Mouse (Mus musculus): ENCODE results near the gene Aire. TPM values are rescaled to one million over a fixed set of nuclear protein-coding genes. Genes with fewer than 3 reads are reported as not detected.
"Not testable (repeated sequence)": the region's sequence is repeated elsewhere in the genome, so short reads cannot be mapped to it uniquely, and the experiment has no call there.

The Aire gene
- polyA plus RNA-seq, 1 experiment from 2014 or later = 0.27 TPM

DNA sequence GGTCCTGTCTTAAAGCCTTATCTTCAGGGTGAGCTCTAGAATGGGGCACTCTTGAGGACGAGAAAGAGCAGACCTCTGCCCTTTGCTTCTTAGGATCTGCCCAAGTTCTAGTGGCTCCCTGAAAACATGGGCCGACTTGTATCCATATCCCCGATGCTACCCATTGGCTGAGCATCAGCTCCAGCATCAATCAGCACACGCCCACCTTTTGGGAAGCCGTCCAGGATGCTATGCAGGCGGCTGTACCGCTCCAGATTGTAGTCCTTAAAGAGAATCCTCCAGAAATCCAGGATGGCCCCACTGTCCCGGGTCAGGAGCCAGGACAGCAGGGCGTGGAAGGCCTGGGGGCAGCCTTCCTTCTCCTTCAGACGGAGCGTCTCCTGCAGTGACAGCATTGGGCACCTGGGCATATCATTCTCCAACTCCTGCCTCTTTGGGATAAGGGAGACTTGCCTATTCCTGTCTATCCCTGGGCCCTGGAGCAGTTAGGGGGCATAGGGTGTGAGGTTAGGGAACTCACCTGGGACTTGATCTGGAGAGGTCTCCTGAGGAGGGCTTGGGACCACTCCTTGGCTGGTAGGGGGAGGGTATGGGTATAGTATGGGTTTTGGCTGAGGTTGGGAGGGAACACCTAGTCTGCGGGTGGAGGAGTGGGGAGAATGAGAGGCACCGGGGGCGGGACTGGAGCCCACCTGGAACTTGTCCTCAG, 559 bp downstream of the Aire start:
- H3K4me3 ChIP-seq (ENCODE audit: low read depth, low read length) = peak overlapping the region; percentile 4; the same call in 1 of the 2 replicates
- H3K27me3 ChIP-seq (ENCODE audit: control insufficient read depth, insufficient read depth, low read length) = no peaks in the 10 kb centered on the region
- ATAC-seq (ENCODE audit: insufficient number of reproducible peaks, insufficient read depth, low FRiP score, low read depth) = no peak
- no peak overlapping the region for H3K9ac ChIP-seq (replicated peaks; ENCODE audit: low read depth, low read length)
- no peaks in the 10 kb centered on the region for H3K9me3 ChIP-seq (ENCODE audit: control insufficient read depth, low read depth, low read length)
- H3K4me2 ChIP-seq (replicated peaks; ENCODE audit: low read depth, low read length) = peak overlapping the region; percentile 41
- H3K36me3 ChIP-seq (ENCODE audit: control insufficient read depth, insufficient read depth, low read length) = no peaks in the 10 kb centered on the region
- no peak overlapping the region for H3K27ac ChIP-seq (ENCODE audit: low read length)
- no peaks in the 10 kb centered on the region for H3K4me1 ChIP-seq (ENCODE audit: control insufficient read depth, insufficient read depth, low read length)
- 55% methylated on average over 14 of the region's 14 CpGs for WGBS

DNA sequence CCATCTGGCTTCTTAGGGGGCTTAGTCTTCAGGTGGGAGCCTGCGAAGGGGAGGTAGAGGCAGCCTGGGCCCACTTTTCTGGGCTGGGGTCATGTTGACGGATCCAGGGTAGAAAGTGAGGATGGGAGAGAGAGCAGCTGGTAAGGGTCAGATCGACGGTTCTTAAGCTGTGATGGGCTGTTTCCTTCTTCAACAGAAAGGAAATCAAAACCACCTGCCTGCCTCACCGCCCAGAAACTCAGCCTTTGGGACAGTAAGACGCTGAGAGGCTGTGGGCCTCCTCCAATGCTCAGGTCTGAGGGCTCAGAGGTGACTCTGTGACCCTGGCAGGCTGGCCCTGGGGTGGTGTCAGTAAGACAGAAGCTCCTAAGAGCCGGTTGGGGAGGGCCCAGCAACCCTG, 1.3 kb downstream of the Aire start:
- Histone ChIP-seq H3K27ac (ENCODE audit: low read length) (no peak overlapping the region), H3K36me3 (ENCODE audit: control insufficient read depth, insufficient read depth, low read length) (no peaks in the 10 kb centered on the region), H3K4me3 (ENCODE audit: low read depth, low read length) (no peak overlapping the region), H3K9me3 (ENCODE audit: control insufficient read depth, low read depth, low read length) (no peaks in the 10 kb centered on the region), H3K4me2 (replicated peaks; ENCODE audit: low read depth, low read length) (no peak overlapping the region), H3K27me3 (ENCODE audit: control insufficient read depth, insufficient read depth, low read length) (no peaks in the 10 kb centered on the region), H3K4me1 (ENCODE audit: control insufficient read depth, insufficient read depth, low read length) (no peaks in the 10 kb centered on the region), H3K9ac (replicated peaks; ENCODE audit: low read depth, low read length) (no peak overlapping the region)
- no peak for ATAC-seq (ENCODE audit: insufficient number of reproducible peaks, insufficient read depth, low FRiP score, low read depth)
- 59% methylated on average over 7 of the region's 7 CpGs for whole genome bisulfite sequencing

DNA sequence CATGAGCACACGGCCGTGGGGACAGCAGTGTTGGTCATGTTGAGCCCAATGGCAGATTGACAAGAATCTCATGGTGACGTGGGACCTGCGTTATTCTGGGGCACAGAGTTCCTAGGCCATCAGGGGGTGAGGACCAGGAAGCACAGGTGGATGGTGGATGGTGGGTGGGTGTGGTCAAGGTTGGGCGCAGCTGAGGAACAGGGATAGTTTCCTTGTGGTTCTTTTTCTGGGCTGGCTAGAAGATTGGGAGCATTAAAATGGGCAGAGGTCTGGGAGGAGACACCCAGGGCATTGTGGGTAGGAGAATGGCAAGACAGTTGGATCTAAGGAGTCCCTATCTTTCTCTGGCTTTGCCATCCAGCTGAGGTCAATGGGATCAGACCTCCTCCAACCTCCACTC, 1.8 kb downstream of the Aire start, which contains the start of gene Dnmt3l:
Gene Dnmt3l (plus strand): TSS at position 301 of the 400 bp plus-strand sequence.
- H3K4me1 ChIP-seq (ENCODE audit: control insufficient read depth, insufficient read depth, low read length) = no peaks in the 10 kb centered on the region
- H3K9me3 ChIP-seq (ENCODE audit: control insufficient read depth, low read depth, low read length) = no peaks in the 10 kb centered on the region
- H3K9ac ChIP-seq (replicated peaks; ENCODE audit: low read depth, low read length) = no peak within 1 kb of the TSS
- no peak within 1 kb of the TSS for H3K27ac ChIP-seq (ENCODE audit: low read length)
- ATAC-seq (ENCODE audit: insufficient number of reproducible peaks, insufficient read depth, low FRiP score, low read depth) = no peak
- no peak within 1 kb of the TSS for H3K4me2 ChIP-seq (replicated peaks; ENCODE audit: low read depth, low read length)
- H3K4me3 ChIP-seq (ENCODE audit: low read depth, low read length) = no peak within 1 kb of the TSS
- 96% methylated on average over 5 of the region's 5 CpGs for WGBS
- no peaks in the 10 kb centered on the region for H3K27me3 ChIP-seq (ENCODE audit: control insufficient read depth, insufficient read depth, low read length)
- H3K36me3 ChIP-seq (ENCODE audit: control insufficient read depth, insufficient read depth, low read length) = no peaks in the 10 kb centered on the region

DNA sequence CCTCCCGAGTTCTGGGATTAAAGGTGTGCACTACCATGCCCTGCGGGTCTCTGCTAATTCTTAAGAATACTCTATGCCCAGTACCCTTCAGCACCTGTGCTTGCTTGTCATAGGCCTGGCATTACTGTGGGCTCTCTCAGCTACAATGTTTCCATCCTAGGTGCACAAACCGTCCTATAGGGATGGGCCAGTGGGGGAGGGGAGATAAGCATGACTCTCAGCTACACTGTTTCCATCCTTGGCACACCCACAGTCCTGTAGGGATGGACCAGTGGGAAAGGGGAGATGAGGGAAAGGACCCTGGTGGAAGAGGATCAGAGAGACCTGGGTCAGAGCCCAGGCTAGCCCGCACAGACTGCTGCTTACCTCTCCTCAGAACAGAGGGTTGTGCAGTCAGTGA, 6.3 kb downstream of the Aire start:
- Histone ChIP-seq H3K9me3 (ENCODE audit: control insufficient read depth, low read depth, low read length) (no peaks in the 10 kb centered on the region), H3K4me3 (ENCODE audit: low read depth, low read length) (no peak overlapping the region), H3K4me1 (ENCODE audit: control insufficient read depth, insufficient read depth, low read length) (no peaks in the 10 kb centered on the region), H3K36me3 (ENCODE audit: control insufficient read depth, insufficient read depth, low read length) (no peaks in the 10 kb centered on the region), H3K27ac (ENCODE audit: low read length) (no peak overlapping the region), H3K27me3 (ENCODE audit: control insufficient read depth, insufficient read depth, low read length) (no peaks in the 10 kb centered on the region), H3K4me2 (replicated peaks; ENCODE audit: low read depth, low read length) (no peak overlapping the region), H3K9ac (replicated peaks; ENCODE audit: low read depth, low read length) (no peak overlapping the region)
- ATAC-seq (ENCODE audit: insufficient number of reproducible peaks, insufficient read depth, low FRiP score, low read depth) = no peak
- WGBS = 81% methylated on average over 4 of the region's 4 CpGs

DNA sequence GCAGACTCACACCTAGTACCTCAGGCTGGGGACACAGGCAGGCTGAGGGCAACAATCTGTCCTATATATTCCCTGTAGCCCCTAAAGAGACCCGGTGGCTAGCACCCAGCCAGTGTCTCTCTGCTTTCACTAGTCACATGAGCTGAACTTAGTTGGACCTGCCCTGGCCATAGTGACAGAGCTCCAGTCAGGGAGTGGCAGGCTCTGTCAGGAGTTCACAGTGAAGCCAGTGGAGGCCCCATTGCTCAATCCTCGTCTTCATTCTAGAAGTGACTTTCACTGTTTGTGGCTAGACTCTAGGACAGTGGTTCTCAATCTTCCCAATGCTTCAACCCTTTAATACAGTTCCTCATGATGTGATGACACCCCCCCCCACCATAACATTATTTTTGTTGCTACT, 11.4 kb downstream of the Aire start:
- Histone ChIP-seq H3K27ac (ENCODE audit: low read length) (no peak overlapping the region), H3K4me3 (ENCODE audit: low read depth, low read length) (no peak overlapping the region), H3K36me3 (ENCODE audit: control insufficient read depth, insufficient read depth, low read length) (no peaks in the 10 kb centered on the region), H3K9ac (replicated peaks; ENCODE audit: low read depth, low read length) (no peak overlapping the region), H3K9me3 (ENCODE audit: control insufficient read depth, low read depth, low read length) (no peaks in the 10 kb centered on the region), H3K4me1 (ENCODE audit: control insufficient read depth, insufficient read depth, low read length) (no peaks in the 10 kb centered on the region), H3K4me2 (replicated peaks; ENCODE audit: low read depth, low read length) (no peak overlapping the region), H3K27me3 (ENCODE audit: control insufficient read depth, insufficient read depth, low read length) (no peaks in the 10 kb centered on the region)
- WGBS = 69% methylated on average over 2 of the region's 2 CpGs
- no peak for ATAC-seq (ENCODE audit: insufficient number of reproducible peaks, insufficient read depth, low FRiP score, low read depth)

DNA sequence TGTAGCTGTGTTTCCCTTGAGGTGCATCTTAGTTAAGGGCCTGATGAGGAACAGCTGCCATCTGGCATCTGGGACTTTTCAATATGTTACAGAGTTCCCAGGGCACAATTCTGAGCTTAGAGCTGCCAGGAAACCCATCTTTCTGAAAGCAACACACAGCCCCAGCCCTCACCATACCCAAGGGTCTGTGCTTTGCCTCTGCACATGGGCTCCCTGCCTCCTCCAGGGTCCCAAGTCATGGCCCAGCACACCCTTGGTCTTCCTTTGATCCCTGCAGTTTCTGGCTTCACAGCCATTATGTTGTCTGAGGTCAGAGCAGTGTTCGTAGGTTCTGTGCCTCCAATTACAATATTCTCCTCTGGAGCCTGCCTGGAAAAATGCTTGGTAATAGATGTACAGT, 14.3 kb downstream of the Aire start:
- H3K9me3 ChIP-seq (ENCODE audit: control insufficient read depth, low read depth, low read length) = no peaks in the 10 kb centered on the region
- no peak for ATAC-seq (ENCODE audit: insufficient number of reproducible peaks, insufficient read depth, low FRiP score, low read depth)
- H3K4me3 ChIP-seq (ENCODE audit: low read depth, low read length) = no peak overlapping the region
- H3K27me3 ChIP-seq (ENCODE audit: control insufficient read depth, insufficient read depth, low read length) = no peaks in the 10 kb centered on the region
- H3K27ac ChIP-seq (ENCODE audit: low read length) = no peak overlapping the region
- H3K36me3 ChIP-seq (ENCODE audit: control insufficient read depth, insufficient read depth, low read length) = no peaks in the 10 kb centered on the region
- no peaks in the 10 kb centered on the region for H3K4me1 ChIP-seq (ENCODE audit: control insufficient read depth, insufficient read depth, low read length)
- WGBS = 93% methylated on average over 1 of the region's 1 CpGs
- no peak overlapping the region for H3K4me2 ChIP-seq (replicated peaks; ENCODE audit: low read depth, low read length)
- H3K9ac ChIP-seq (replicated peaks; ENCODE audit: low read depth, low read length) = no peak overlapping the region

DNA sequence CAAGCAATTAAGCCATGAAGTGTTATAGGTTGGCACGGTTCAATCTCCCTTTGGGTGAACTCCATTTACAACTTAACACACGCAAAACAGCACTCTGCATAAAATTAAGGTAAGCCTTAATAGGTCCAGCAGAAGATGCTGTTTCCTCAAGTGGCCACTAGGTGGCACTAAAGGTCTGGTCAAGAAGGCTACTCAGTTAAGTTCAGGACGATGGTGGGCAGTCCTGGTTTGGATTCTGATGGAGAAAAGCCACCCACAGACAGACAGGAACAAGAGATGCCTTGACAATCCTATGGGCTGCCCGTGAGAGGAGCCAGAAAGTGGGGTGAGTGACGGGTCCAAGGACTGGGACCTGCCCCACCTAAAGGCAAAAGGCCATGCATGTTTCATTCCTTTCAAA, 15.3 kb downstream of the Aire start:
- H3K4me3 ChIP-seq (ENCODE audit: low read depth, low read length) = no peak overlapping the region
- peak; percentile 69; the same call in 1 of the 2 replicates for ATAC-seq (ENCODE audit: insufficient number of reproducible peaks, insufficient read depth, low FRiP score, low read depth)
- H3K4me1 ChIP-seq (ENCODE audit: control insufficient read depth, insufficient read depth, low read length) = no peaks in the 10 kb centered on the region
- no peaks in the 10 kb centered on the region for H3K27me3 ChIP-seq (ENCODE audit: control insufficient read depth, insufficient read depth, low read length)
- H3K36me3 ChIP-seq (ENCODE audit: control insufficient read depth, insufficient read depth, low read length) = no peaks in the 10 kb centered on the region
- WGBS = 7% methylated on average over 5 of the region's 5 CpGs
- no peaks in the 10 kb centered on the region for H3K9me3 ChIP-seq (ENCODE audit: control insufficient read depth, low read depth, low read length)
- no peak overlapping the region for H3K9ac ChIP-seq (replicated peaks; ENCODE audit: low read depth, low read length)
- H3K4me2 ChIP-seq (replicated peaks; ENCODE audit: low read depth, low read length) = no peak overlapping the region
- no peak overlapping the region for H3K27ac ChIP-seq (ENCODE audit: low read length)

DNA sequence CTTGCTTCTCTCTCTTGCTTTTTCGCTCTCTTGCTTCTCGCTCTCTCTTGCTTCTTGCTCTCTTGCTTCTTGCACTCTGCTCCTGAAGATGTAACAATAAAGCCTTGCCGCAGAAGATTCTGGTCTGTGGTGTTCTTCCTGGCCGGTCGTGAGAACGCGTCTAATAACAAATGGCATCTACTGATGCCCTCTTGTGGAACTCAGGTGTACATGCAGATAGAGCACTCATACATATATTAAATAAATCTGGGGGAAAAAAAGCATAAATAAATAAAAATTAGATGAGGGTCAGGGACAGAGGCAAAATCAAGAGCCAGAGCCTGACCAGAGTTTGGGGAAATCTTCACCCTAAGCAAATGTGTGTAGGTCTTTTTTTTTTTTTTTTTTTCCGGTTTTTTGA, 18.0 kb downstream of the Aire start:
- WGBS = 76% methylated on average over 6 of the region's 8 CpGs
- H3K4me1 ChIP-seq (ENCODE audit: control insufficient read depth, insufficient read depth, low read length); H3K27me3 ChIP-seq (ENCODE audit: control insufficient read depth, insufficient read depth, low read length); H3K9ac ChIP-seq (replicated peaks; ENCODE audit: low read depth, low read length); ATAC-seq (ENCODE audit: insufficient number of reproducible peaks, insufficient read depth, low FRiP score, low read depth); H3K36me3 ChIP-seq (ENCODE audit: control insufficient read depth, insufficient read depth, low read length); H3K4me2 ChIP-seq (replicated peaks; ENCODE audit: low read depth, low read length); H3K4me3 ChIP-seq (ENCODE audit: low read depth, low read length); H3K9me3 ChIP-seq (ENCODE audit: control insufficient read depth, low read depth, low read length); H3K27ac ChIP-seq (ENCODE audit: low read length): not testable (repeated sequence)

DNA sequence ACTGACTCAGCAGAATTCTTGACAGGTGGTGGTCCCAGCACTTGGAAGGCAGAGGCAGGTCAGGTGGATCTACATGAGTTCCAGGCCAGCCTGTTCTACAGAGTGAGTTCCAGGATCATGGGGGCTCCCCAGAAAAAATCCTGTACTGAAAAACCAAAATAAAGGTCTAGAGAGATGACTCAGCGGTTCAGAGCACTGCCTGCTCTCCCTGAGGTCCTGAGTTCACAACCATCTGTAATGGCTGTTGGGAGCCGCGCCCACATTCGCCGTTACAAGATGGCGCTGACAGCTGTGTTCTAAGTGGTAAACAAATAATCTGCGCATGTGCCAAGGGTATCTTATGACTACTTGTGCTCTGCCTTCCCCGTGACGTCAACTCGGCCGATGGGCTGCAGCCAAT, 23.4 kb downstream of the Aire start:
- not testable (repeated sequence) for ATAC-seq (ENCODE audit: insufficient number of reproducible peaks, insufficient read depth, low FRiP score, low read depth); H3K4me3 ChIP-seq (ENCODE audit: low read depth, low read length); H3K4me1 ChIP-seq (ENCODE audit: control insufficient read depth, insufficient read depth, low read length); H3K27ac ChIP-seq (ENCODE audit: low read length); H3K4me2 ChIP-seq (replicated peaks; ENCODE audit: low read depth, low read length); H3K27me3 ChIP-seq (ENCODE audit: control insufficient read depth, insufficient read depth, low read length); H3K9ac ChIP-seq (replicated peaks; ENCODE audit: low read depth, low read length); H3K9me3 ChIP-seq (ENCODE audit: control insufficient read depth, low read depth, low read length); H3K36me3 ChIP-seq (ENCODE audit: control insufficient read depth, insufficient read depth, low read length)
- 96% methylated on average over 6 of the region's 11 CpGs for WGBS
